Mouse (Mus musculus) stomach, postnatal 0 days (tissue): ENCODE data around the gene Patl2.

ENCODE experiments used
- CTCF ChIP-seq: IDR thresholded peaks from 2 replicates; pipeline ENCODE4 v1.5.1; 2016; ENCODE audit warnings: antibody characterized with exemption, low read depth, mild to moderate bottlenecking, moderate library complexity
- EP300 ChIP-seq: optimal IDR thresholded peaks from 2 replicates; pipeline ENCODE3; 2016; ENCODE audit warnings: antibody characterized with exemption

DNA sequence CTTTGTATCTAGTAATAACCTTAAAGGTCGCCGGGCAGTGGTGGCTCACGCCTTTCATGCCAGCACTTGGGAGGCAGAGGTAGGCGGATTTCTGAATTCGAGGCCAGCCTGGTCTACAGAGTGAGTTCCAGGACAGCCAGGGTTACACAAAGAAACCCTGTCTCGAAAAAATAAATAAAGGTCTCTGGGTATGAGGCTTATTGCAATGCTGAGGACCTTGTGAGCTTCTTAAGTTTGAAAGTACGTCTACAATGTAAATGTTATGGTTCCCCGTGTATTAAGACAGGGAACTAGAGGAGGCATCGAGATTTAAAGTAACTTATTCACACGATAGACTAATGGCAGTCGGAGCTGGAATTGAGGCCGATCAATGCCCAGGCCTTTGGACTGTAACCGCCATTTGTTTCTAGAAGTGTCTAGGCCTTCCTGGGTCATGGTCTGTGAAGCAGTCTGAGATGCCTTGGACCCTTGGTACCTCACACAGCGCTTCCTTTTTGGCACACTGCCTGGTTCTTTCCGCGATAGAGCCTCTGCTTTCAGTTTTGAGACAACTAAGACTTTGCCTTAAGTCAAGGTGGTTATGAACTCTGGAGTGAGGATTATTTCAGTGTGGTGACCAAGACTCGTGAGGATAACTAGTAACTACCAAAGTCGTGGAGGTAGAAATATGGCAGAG is 37.6 kb downstream of the Patl2 start:
- no peak for TF ChIP-seq CTCF
- no peak for TF ChIP-seq EP300
